Mouse (Mus musculus) limb, embryonic 11.5 days (tissue): ENCODE results near the gene Ccdc158. TPM values are rescaled to one million over a fixed set of nuclear protein-coding genes. Genes with fewer than 3 reads are reported as not detected.

Experiments used
- polyA plus RNA-seq: library from polyadenylated mRNA; unstranded; fragments of >200 nt; fragmentation: Nextera tagmentation; extraction: Ambion mirVana; gene quantifications from 2 replicates; pipeline ENCODE4 v1.2.1, GENCODE M21; 2014

Ccdc158 gene
- polyA plus RNA-seq, 1 experiment from 2014 or later: 0.69 TPM

Other genes starting within 250 kb of the Ccdc158 start
- 77.4 and 77.5 TPM in 2 replicates for gene Nup54, start 240.1 kb downstream of the Ccdc158 start, polyA plus RNA-seq
- 6.3 and 7.0 TPM in 2 replicates for gene Scarb2, start 168.4 kb downstream of the Ccdc158 start, polyA plus RNA-seq
- gene Fam47e, start 120.2 kb downstream of the Ccdc158 start, polyA plus RNA-seq: not detected in 2 replicates
- 7.6 TPM in 2 replicates for gene Stbd1, start 72.2 kb downstream of the Ccdc158 start, polyA plus RNA-seq
- gene Shroom3, start 8.2 kb upstream of the Ccdc158 start, polyA plus RNA-seq: 3.8 and 5.8 TPM in 2 replicates